Mouse (Mus musculus) cortical plate, adult 2 months (tissue): ENCODE data around the gene Prrc2b.

Experiments used
- CTCF ChIP-seq: fragments of 200-500 bp; IDR thresholded peaks from 2 replicates; pipeline ENCODE4 v1.5.1; 2011; ENCODE audit warnings: mild to moderate bottlenecking, control low read depth, low read length; ENCODE audit not compliant: insufficient read depth; ENCODE audit errors: extremely low read depth
- POLR2A ChIP-seq: fragments of 200-500 bp; IDR thresholded peaks from 2 replicates; pipeline ENCODE4 v1.6.1; 2011; ENCODE audit warnings: mild to moderate bottlenecking, low read length, control low read depth; ENCODE audit not compliant: insufficient read depth; ENCODE audit errors: extremely low read depth

DNA sequence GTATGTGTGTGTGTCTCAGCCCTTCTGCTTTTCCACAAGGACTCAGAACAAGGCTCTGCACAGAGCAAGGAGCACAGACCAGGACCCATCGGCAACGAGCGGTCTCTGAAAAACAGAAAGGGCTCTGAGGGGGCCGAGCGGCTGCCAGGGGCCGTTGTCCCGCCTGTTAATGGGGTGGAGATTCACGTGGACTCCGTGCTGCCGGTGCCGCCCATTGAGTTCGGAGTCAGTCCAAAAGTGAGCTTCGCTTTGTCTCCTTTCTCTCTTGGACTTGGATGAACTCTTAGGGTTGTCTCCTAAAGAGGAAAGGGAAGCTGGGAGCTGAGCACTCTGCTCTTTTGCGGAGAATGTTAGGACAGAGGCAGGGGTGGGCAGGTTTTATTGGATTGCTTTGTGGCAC lies 68.6 kb downstream of the Prrc2b start:
- TF ChIP-seq CTCF (no peak), POLR2A (no peak)
